Mouse (Mus musculus) liver, postnatal 0 days (tissue): Measurements from ENCODE around the gene Ptgds.

Experiments used
- CTCF ChIP-seq: sonication (generic); IDR thresholded peaks from 2 replicates; pipeline ENCODE4 v1.5.1; 2016; ENCODE audit warnings: antibody characterized with exemption, low read depth
- EP300 ChIP-seq: IDR thresholded peaks from 2 replicates; pipeline ENCODE4 v1.6.1; 2016; ENCODE audit warnings: antibody characterized with exemption, low read depth, mild to moderate bottlenecking

- TF ChIP-seq CTCF, result no peak
- no peak for TF ChIP-seq EP300
Measured at GRCm38 (mm10) chr2:25441067-25441466, 28.8 kb downstream of the Ptgds start.
